Mouse (Mus musculus): Measurements from ENCODE around the gene Commd8.

DNA sequence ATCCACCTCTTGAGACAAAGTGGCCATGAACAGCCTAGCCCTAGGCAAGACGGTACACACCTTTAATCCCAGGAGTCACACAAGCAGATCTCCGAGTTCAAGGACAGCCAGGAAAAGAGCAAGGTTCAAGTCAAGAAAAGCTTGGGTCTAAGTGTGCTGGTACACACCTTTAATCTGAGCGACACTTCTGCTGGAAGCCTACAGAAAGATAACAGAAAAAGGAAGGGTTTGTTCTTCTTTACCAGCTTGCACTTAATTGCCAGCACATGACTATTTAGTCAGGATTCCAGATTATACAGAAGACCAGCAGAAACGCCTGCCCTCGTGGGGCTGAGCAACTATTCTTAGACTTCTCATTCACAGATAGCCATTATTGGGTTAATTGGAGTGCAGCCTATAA is 23.9 kb upstream of the Commd8 start:
- TF ChIP-seq CTCF (IDR thresholded peaks at IDR 0.05; ENCODE audit: extremely low read depth, insufficient read length, insufficient replicate concordance, low read depth, low read length), result no peak
- no peak for TF ChIP-seq POLR2A (IDR thresholded peaks at IDR 0.05; ENCODE audit: low read depth, low read length)

Data from small intestine, adult 2 months (tissue).